Mouse (Mus musculus): ENCODE data around the gene Wasl. TPM values are rescaled to one million over a fixed set of nuclear protein-coding genes. Genes with fewer than 3 reads are reported as not detected.

The Wasl gene
- polyA plus RNA-seq, 1 experiment from 2014 or later, result 52.1 TPM

DNA sequence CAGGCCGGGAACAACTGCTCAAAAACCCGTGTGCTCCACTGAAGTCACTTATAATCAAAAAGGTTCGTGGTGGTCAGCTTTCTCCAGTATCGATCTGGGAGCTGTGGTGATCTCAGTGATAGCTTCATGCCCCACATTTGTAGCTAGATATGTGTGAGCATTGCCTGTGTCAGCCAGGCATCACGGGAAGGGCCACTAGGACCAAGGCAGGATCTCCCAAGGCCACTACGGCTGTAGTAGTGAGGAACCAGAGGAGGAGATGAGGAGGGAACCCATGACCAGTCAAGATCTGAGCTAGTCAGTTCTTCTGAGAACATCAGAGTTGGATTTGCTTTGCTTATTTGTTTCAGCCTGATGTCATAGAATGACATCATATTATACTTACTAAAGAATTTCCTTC, 65.6 kb downstream of the Wasl start:
- 94% methylated on average over 6 of the region's 6 CpGs for WGBS
- no peak for DNase-seq (ENCODE audit: low spot score)
- Histone ChIP-seq H3K4me2 (ENCODE audit: low read depth, severe bottlenecking) (no peak overlapping the region), H3K4me1 (ENCODE audit: control insufficient read depth, insufficient read depth, low read length) (no peaks in the 10 kb centered on the region), H3K9me3 (ENCODE audit: control insufficient read depth, low read length) (no peaks in the 10 kb centered on the region), H3K27me3 (ENCODE audit: control insufficient read depth, insufficient read depth, low read length) (no peaks in the 10 kb centered on the region), H3K36me3 (ENCODE audit: control insufficient read depth, insufficient read depth, low read length) (no peaks in the 10 kb centered on the region), H3K27ac (replicated peaks; ENCODE audit: low read depth, low read length) (no peak overlapping the region), H3K9ac (ENCODE audit: low read length) (no peak overlapping the region), H3K4me3 (ENCODE audit: low read depth, low read length) (no peak overlapping the region)
- no peak for ATAC-seq (ENCODE audit: insufficient number of reproducible peaks, low FRiP score, low TSS enrichment, low read depth)

DNA sequence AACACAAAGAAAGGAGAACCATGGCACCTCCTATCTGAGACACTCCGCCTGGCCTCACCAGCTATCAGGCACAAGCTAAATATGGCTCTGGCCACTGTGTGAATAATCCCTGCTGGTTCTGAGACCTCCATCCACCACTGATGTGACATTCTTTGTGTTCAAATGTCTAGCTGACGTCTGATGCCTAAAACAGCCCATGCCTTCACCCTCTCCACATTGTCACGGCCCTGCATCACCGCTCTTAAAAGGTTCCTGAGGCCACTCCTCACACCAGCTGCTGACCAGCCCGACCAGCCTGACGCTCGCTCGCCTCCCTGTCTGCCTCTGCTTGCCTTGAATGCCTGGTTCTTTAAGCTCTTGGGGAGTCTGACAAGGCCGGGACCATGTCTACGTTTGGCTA, 67.3 kb downstream of the Wasl start, which contains the start of gene Lmod2:
Gene Lmod2, plus strand, starts transcription at position 263 of the 400 bp plus-strand sequence.
- Histone ChIP-seq H3K27ac (replicated peaks; ENCODE audit: low read depth, low read length) (no peak within 1 kb of the TSS), H3K27me3 (ENCODE audit: control insufficient read depth, insufficient read depth, low read length) (no peaks in the 10 kb centered on the region)
- DNase-seq (ENCODE audit: low spot score), result no peak

DNA sequence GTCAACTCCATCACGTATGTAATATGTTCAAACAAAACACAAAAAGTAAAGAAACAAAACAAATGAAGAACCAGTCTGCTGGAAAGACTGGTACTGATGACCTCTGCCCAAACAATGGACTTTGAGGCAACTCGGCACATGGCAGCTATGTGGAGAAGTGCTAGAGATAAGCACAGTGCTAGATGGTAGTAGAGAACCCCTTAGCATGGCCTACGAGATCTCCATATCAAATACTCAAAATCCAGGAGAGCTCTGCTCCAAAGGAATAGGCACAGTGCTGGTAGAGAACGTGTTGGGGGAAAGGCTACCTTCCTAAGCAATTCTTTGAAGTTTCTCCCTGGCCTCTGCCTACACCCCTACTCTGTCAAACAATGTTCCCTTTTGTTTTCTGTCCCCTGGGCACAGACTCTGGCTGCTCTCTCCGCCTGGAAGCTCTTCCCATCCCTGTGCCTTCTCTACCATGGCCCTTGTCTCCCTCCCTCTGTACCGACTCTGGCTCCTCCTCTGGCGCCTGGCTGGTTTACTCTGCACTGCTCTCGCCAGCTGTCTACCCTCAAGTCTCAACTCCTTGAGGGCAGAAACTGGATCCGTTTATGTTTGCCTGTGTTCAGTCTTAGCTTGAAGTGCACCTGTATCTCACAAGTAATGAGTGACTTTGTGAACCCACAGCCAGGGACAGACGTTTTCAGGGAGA, 73.1 kb downstream of the Wasl start:
- ATAC-seq (ENCODE audit: insufficient number of reproducible peaks, low FRiP score, low TSS enrichment, low read depth) (0 out of 2 replicates have a peak, but pooled peaks have one; percentile 62), DNase-seq (ENCODE audit: low spot score) (no peak)
- no peak overlapping the region for H3K27ac ChIP-seq (replicated peaks; ENCODE audit: low read depth, low read length)
- no peak overlapping the region for H3K4me2 ChIP-seq (ENCODE audit: low read depth, severe bottlenecking)
- H3K27me3 ChIP-seq (ENCODE audit: control insufficient read depth, insufficient read depth, low read length), result no peaks in the 10 kb centered on the region
- H3K9me3 ChIP-seq (ENCODE audit: control insufficient read depth, low read length), result no peaks in the 10 kb centered on the region
- no peaks in the 10 kb centered on the region for H3K4me1 ChIP-seq (ENCODE audit: control insufficient read depth, insufficient read depth, low read length)
- 56% methylated on average over 10 of the region's 10 CpGs for WGBS
- no peak overlapping the region for H3K4me3 ChIP-seq (ENCODE audit: low read depth, low read length)
- no peak overlapping the region for H3K9ac ChIP-seq (ENCODE audit: low read length)
- no peaks in the 10 kb centered on the region for H3K36me3 ChIP-seq (ENCODE audit: control insufficient read depth, insufficient read depth, low read length)

More for the DNA sequence above, 67.3 kb downstream of the Wasl start, which contains the start of gene Lmod2:
- WGBS, result 79% methylated on average over 10 of the region's 10 CpGs
- no peak within 1 kb of the TSS for H3K9ac ChIP-seq (ENCODE audit: low read length)
- no peaks in the 10 kb centered on the region for H3K4me1 ChIP-seq (ENCODE audit: control insufficient read depth, insufficient read depth, low read length)
- no peak within 1 kb of the TSS for H3K4me2 ChIP-seq (ENCODE audit: low read depth, severe bottlenecking)
- no peak within 1 kb of the TSS for H3K4me3 ChIP-seq (ENCODE audit: low read depth, low read length)
- no peaks in the 10 kb centered on the region for H3K9me3 ChIP-seq (ENCODE audit: control insufficient read depth, low read length)
- ATAC-seq (ENCODE audit: insufficient number of reproducible peaks, low FRiP score, low TSS enrichment, low read depth), result no peak
- H3K36me3 ChIP-seq (ENCODE audit: control insufficient read depth, insufficient read depth, low read length), result no peaks in the 10 kb centered on the region

DNA sequence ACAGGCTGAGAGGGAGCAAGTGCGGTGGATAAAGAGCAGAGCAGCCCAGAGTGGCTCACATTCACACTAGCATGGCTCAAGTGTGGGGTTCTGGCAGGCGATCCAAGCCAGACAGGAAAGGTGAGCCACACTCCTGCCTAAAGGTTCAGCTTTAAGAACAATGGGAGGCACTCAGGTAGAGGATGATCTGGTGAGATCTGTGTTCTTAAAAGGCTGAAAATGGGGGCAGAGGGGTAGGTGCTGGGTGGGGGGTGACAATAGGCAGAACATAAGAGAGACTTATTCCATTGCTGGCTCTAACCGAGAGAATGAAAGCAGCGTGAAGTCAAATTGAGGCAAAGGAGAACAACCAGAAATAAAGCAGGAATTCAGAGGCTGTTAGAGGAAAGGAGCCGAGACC, 74.5 kb downstream of the Wasl start:
- no peak overlapping the region for H3K27ac ChIP-seq (replicated peaks; ENCODE audit: low read depth, low read length)
- H3K4me3 ChIP-seq (ENCODE audit: low read depth, low read length), result no peak overlapping the region
- no peak overlapping the region for H3K9ac ChIP-seq (ENCODE audit: low read length)
- 84% methylated on average over 5 of the region's 5 CpGs for WGBS
- no peaks in the 10 kb centered on the region for H3K27me3 ChIP-seq (ENCODE audit: control insufficient read depth, insufficient read depth, low read length)
- H3K9me3 ChIP-seq (ENCODE audit: control insufficient read depth, low read length), result no peaks in the 10 kb centered on the region
- no peaks in the 10 kb centered on the region for H3K36me3 ChIP-seq (ENCODE audit: control insufficient read depth, insufficient read depth, low read length)
- no peaks in the 10 kb centered on the region for H3K4me1 ChIP-seq (ENCODE audit: control insufficient read depth, insufficient read depth, low read length)
- DNase-seq (ENCODE audit: low spot score) (no peak), ATAC-seq (ENCODE audit: insufficient number of reproducible peaks, low FRiP score, low TSS enrichment, low read depth) (no peak)
- H3K4me2 ChIP-seq (ENCODE audit: low read depth, severe bottlenecking), result no peak overlapping the region

DNA sequence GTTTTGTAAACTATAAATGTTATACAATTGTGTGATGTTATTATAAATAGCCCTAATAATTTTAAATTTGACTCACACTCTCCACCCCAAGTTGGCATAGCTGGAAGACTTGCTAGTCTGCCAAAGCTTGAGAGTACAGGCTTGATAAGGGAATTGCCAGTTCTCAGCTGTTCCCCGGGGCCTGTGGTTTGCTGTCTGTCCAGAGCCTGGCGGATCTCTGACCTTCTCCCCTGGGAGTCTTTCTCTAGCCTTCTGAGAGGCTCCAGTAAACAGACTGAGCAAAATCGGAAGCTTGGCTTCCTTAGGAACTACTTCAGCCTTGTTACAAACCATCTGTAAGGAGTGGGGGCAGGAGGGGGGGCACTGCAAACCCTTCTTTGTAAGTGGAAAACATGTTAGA, 77.9 kb downstream of the Wasl start:
- no peak for DNase-seq (ENCODE audit: low spot score)
- WGBS, result 62% methylated on average over 3 of the region's 3 CpGs

DNA sequence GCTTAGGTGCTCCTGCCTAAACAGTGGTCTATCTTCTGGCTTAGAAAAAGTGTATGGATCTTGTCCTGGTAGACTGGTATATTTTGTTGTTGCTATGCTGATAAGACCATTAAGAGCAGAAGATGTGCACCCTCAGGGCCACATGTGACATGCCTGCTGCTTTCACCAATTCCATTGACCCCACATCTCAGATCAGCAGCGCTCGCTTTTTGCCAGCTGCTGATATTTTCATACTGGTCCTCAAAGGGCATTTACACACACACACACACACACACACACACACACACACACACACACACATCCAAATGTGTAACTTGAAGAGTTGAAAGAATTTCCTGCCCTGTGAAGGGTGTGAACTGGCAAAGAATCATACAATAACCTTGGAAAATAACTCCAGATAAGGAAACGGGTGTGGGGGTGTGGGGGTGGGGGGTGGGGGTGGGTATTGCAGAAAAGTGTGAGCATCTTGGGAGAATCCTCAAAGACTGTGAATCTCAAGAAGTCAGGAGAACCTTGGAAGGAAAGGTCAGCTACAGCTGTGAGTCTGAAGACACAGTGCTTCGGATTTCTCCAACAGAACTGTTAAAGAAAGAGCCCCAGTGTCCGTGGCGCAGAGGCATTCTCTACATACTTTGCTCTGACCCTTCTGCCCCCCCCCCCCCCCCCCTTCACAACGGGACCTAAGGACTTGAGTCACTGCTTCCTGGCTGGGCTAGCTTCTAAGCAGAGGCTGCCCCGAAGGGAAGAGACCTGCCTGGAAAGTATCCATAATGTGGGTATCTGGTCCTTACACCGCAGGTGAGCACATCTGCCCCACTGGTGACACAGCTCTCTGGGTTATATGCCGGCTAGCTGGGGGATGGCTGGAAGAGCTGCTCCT, 79.1 kb downstream of the Wasl start:
- H3K36me3 ChIP-seq (ENCODE audit: control insufficient read depth, insufficient read depth, low read length), result no peaks in the 10 kb centered on the region
- DNase-seq (ENCODE audit: low spot score), result no peak
- H3K9me3 ChIP-seq (ENCODE audit: control insufficient read depth, low read length), result no peaks in the 10 kb centered on the region
- no peaks in the 10 kb centered on the region for H3K4me1 ChIP-seq (ENCODE audit: control insufficient read depth, insufficient read depth, low read length)
- no peaks in the 10 kb centered on the region for H3K27me3 ChIP-seq (ENCODE audit: control insufficient read depth, insufficient read depth, low read length)
- WGBS, result 70% methylated on average over 9 of the region's 10 CpGs
- no peak overlapping the region for H3K4me2 ChIP-seq (ENCODE audit: low read depth, severe bottlenecking)
- H3K4me3 ChIP-seq (ENCODE audit: low read depth, low read length), result no peak overlapping the region
- H3K27ac ChIP-seq (replicated peaks; ENCODE audit: low read depth, low read length), result no peak overlapping the region
- no peak overlapping the region for H3K9ac ChIP-seq (ENCODE audit: low read length)
- no peak for ATAC-seq (ENCODE audit: insufficient number of reproducible peaks, low FRiP score, low TSS enrichment, low read depth)

More for the DNA sequence above, 77.9 kb downstream of the Wasl start:
- Histone ChIP-seq H3K9ac (ENCODE audit: low read length) (no peak overlapping the region), H3K36me3 (ENCODE audit: control insufficient read depth, insufficient read depth, low read length) (no peaks in the 10 kb centered on the region), H3K27ac (replicated peaks; ENCODE audit: low read depth, low read length) (no peak overlapping the region), H3K27me3 (ENCODE audit: control insufficient read depth, insufficient read depth, low read length) (no peaks in the 10 kb centered on the region), H3K9me3 (ENCODE audit: control insufficient read depth, low read length) (no peaks in the 10 kb centered on the region), H3K4me1 (ENCODE audit: control insufficient read depth, insufficient read depth, low read length) (no peaks in the 10 kb centered on the region), H3K4me2 (ENCODE audit: low read depth, severe bottlenecking) (no peak overlapping the region), H3K4me3 (ENCODE audit: low read depth, low read length) (no peak overlapping the region)
- ATAC-seq (ENCODE audit: insufficient number of reproducible peaks, low FRiP score, low TSS enrichment, low read depth), result no peak

DNA sequence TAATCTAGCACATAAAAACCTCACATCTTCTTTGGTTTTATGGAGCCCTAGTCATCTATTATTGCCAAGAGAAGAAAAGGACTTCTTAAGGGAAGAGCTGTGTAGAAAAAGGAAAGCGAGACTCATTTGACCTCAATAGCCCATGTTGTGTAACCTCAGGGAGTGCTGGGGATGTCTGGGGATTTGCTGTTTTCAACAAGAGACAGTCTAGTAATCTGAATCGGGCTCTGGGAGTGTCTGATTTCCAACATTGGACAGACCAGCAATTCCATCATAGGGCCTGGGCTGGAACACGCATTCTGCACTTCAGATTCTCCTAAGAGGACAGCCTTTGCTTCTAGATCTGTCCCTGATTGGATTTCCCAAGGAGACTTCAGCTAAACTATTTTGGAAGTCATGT, 81.4 kb downstream of the Wasl start:
- no peak overlapping the region for H3K4me3 ChIP-seq (ENCODE audit: low read depth, low read length)
- DNase-seq (ENCODE audit: low spot score) (no peak), ATAC-seq (ENCODE audit: insufficient number of reproducible peaks, low FRiP score, low TSS enrichment, low read depth) (no peak)
- H3K27ac ChIP-seq (replicated peaks; ENCODE audit: low read depth, low read length), result no peak overlapping the region
- H3K4me2 ChIP-seq (ENCODE audit: low read depth, severe bottlenecking), result no peak overlapping the region
- H3K36me3 ChIP-seq (ENCODE audit: control insufficient read depth, insufficient read depth, low read length), result no peaks in the 10 kb centered on the region
- 81% methylated on average over 3 of the region's 3 CpGs for WGBS
- no peak overlapping the region for H3K9ac ChIP-seq (ENCODE audit: low read length)
- no peaks in the 10 kb centered on the region for H3K27me3 ChIP-seq (ENCODE audit: control insufficient read depth, insufficient read depth, low read length)
- H3K9me3 ChIP-seq (ENCODE audit: control insufficient read depth, low read length), result no peaks in the 10 kb centered on the region
- H3K4me1 ChIP-seq (ENCODE audit: control insufficient read depth, insufficient read depth, low read length), result no peaks in the 10 kb centered on the region

DNA sequence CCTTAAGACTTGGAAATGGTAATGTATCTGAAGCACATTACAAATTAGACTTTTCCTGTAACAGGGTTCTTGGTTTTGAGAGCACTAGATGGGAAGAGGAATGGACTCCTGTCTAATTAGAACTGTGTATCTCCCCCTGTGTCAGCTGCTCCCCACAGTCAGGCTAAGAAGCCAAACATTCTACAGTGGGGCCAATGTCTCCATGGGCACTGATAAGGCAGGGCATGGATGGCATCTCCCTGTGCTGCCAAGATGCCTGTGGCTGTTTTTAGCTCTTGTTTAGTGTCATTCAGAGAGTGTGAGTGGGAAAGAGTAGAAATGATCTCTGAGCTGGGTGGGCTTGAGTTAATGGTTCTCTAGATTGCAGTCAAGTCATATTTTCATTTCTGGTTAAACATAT, 91.5 kb downstream of the Wasl start:
- DNase-seq (ENCODE audit: low spot score) (no peak), ATAC-seq (ENCODE audit: insufficient number of reproducible peaks, low FRiP score, low TSS enrichment, low read depth) (no peak)
- no peaks in the 10 kb centered on the region for H3K36me3 ChIP-seq (ENCODE audit: control insufficient read depth, insufficient read depth, low read length)
- H3K27me3 ChIP-seq (ENCODE audit: control insufficient read depth, insufficient read depth, low read length), result no peaks in the 10 kb centered on the region
- H3K9me3 ChIP-seq (ENCODE audit: control insufficient read depth, low read length), result no peaks in the 10 kb centered on the region
- no peaks in the 10 kb centered on the region for H3K4me1 ChIP-seq (ENCODE audit: control insufficient read depth, insufficient read depth, low read length)
- no peak overlapping the region for H3K27ac ChIP-seq (replicated peaks; ENCODE audit: low read depth, low read length)
- H3K4me3 ChIP-seq (ENCODE audit: low read depth, low read length), result no peak overlapping the region
- H3K9ac ChIP-seq (ENCODE audit: low read length), result no peak overlapping the region
- no peak overlapping the region for H3K4me2 ChIP-seq (ENCODE audit: low read depth, severe bottlenecking)
